Mouse (Mus musculus): ENCODE results near the gene Ncaph. TPM values are rescaled to one million over a fixed set of nuclear protein-coding genes. Genes with fewer than 3 reads are reported as not detected.
A peak's percentile ranks its signal among the peaks of the same experiment; 100 is the strongest.
"Not testable (repeated sequence)": the region's sequence is repeated elsewhere in the genome, so short reads cannot be mapped to it uniquely, and the experiment has no call there.

Ncaph gene
- polyA plus RNA-seq, 1 experiment from 2014 or later, result 73.6 TPM

GRCm38 (mm10) chr2:127079881-127080590, 53.7 kb downstream of the Ncaph start:
- WGBS, result 87% methylated on average over 11 of the region's 11 CpGs
- Histone ChIP-seq H3K4me3 (replicated peaks) (no peak overlapping the region), H3K27ac (no peak overlapping the region), H3K9me3 (no peaks in the 10 kb centered on the region), H3K4me1 (replicated peaks) (no peaks in the 10 kb centered on the region), H3K4me2 (replicated peaks) (no peak overlapping the region), H3K9ac (no peak overlapping the region), H3K36me3 (0 out of 2 replicates have a peak, but pooled peaks cover 5% of the 10 kb centered on the region), H3K27me3 (replicated peaks) (no peaks in the 10 kb centered on the region)
- no peak for ATAC-seq

- not testable (repeated sequence) for H3K4me2 ChIP-seq (replicated peaks); H3K27ac ChIP-seq; H3K4me1 ChIP-seq (replicated peaks); ATAC-seq; H3K36me3 ChIP-seq; H3K9ac ChIP-seq; H3K27me3 ChIP-seq (replicated peaks); H3K4me3 ChIP-seq (replicated peaks); H3K9me3 ChIP-seq
- WGBS, result 52% methylated on average over 2 of the region's 2 CpGs
Observed at GRCm38 (mm10) chr2:127079066-127079465, 54.7 kb downstream of the Ncaph start.

- 69% methylated on average over 9 of the region's 9 CpGs for WGBS
- Histone ChIP-seq H3K27ac (no peak overlapping the region), H3K4me1 (replicated peaks) (no peaks in the 10 kb centered on the region), H3K9ac (no peak overlapping the region), H3K4me2 (replicated peaks) (no peak overlapping the region), H3K27me3 (replicated peaks) (no peaks in the 10 kb centered on the region), H3K9me3 (no peaks in the 10 kb centered on the region), H3K4me3 (replicated peaks) (no peak overlapping the region), H3K36me3 (0 out of 2 replicates have a peak, but pooled peaks cover 5% of the 10 kb centered on the region)
- ATAC-seq, result no peak
Observed at GRCm38 (mm10) chr2:127077611-127078010, 56.1 kb downstream of the Ncaph start.

GRCm38 (mm10) chr2:127074116-127074515, 59.6 kb downstream of the Ncaph start:
- Histone ChIP-seq H3K27ac (no peak overlapping the region), H3K4me3 (replicated peaks) (no peak overlapping the region), H3K4me1 (replicated peaks) (0 out of 2 replicates have a peak, but pooled peaks cover 5% of the 10 kb centered on the region), H3K4me2 (replicated peaks) (no peak overlapping the region), H3K36me3 (no peaks in the 10 kb centered on the region), H3K9ac (no peak overlapping the region), H3K27me3 (replicated peaks) (no peaks in the 10 kb centered on the region), H3K9me3 (no peaks in the 10 kb centered on the region)
- WGBS, result 95% methylated on average over 2 of the region's 2 CpGs
- ATAC-seq, result no peak

GRCm38 (mm10) chr2:127070879-127071278, 62.9 kb downstream of the Ncaph start:
- Histone ChIP-seq H3K27ac (peak overlapping the region; percentile 70; the same call in 1 of the 2 replicates), H3K27me3 (replicated peaks) (no peaks in the 10 kb centered on the region), H3K36me3 (no peaks in the 10 kb centered on the region; the same call in 1 of the 2 replicates), H3K4me3 (replicated peaks) (peak overlapping the region; percentile 78), H3K9ac (peak overlapping the region; percentile 77), H3K4me1 (replicated peaks) (0 out of 2 replicates have a peak, but pooled peaks cover 5% of the 10 kb centered on the region), H3K9me3 (no peaks in the 10 kb centered on the region), H3K4me2 (replicated peaks) (peak overlapping the region; percentile 69)
- ATAC-seq, result peak; percentile 73
- 10% methylated on average over 9 of the region's 9 CpGs for WGBS

GRCm38 (mm10) chr2:127070435-127070841, 63.3 kb downstream of the Ncaph start, which contains the start of gene Blvra:
Gene Blvra, plus strand, starts transcription at chr2:127070665.
- peak within 1 kb of the TSS; percentile 77 for H3K9ac ChIP-seq
- no peaks in the 10 kb centered on the region for H3K9me3 ChIP-seq
- H3K36me3 ChIP-seq, result no peaks in the 10 kb centered on the region; the same call in 1 of the 2 replicates
- WGBS, result under 1% methylated on average over 31 of the region's 32 CpGs
- H3K4me1 ChIP-seq (replicated peaks), result 0 out of 2 replicates have a peak, but pooled peaks cover 5% of the 10 kb centered on the region
- H3K27me3 ChIP-seq (replicated peaks), result no peaks in the 10 kb centered on the region
- H3K4me3 ChIP-seq (replicated peaks), result peak within 1 kb of the TSS; percentile 78
- H3K4me2 ChIP-seq (replicated peaks), result peak within 1 kb of the TSS; percentile 69
- H3K27ac ChIP-seq, result peak within 1 kb of the TSS; percentile 70
- peak; percentile 100 for ATAC-seq

- Histone ChIP-seq H3K4me3 (replicated peaks) (peak overlapping the region; percentile 78), H3K27me3 (replicated peaks) (no peaks in the 10 kb centered on the region), H3K27ac (peak overlapping the region; percentile 51; the same call in 1 of the 2 replicates), H3K9ac (peak overlapping the region; percentile 22), H3K4me1 (replicated peaks) (0 out of 2 replicates have a peak, but pooled peaks cover 5% of the 10 kb centered on the region), H3K4me2 (replicated peaks) (peak overlapping the region; percentile 69), H3K9me3 (no peaks in the 10 kb centered on the region), H3K36me3 (no peaks in the 10 kb centered on the region; the same call in 1 of the 2 replicates)
- peak; percentile 50; the same call in 1 of the 2 replicates for ATAC-seq
- WGBS, result 17% methylated on average over 11 of the region's 11 CpGs
Observed at GRCm38 (mm10) chr2:127069781-127070434, 63.8 kb downstream of the Ncaph start.

- Histone ChIP-seq H3K27ac (no peak overlapping the region), H3K36me3 (no peaks in the 10 kb centered on the region; the same call in 1 of the 2 replicates), H3K4me1 (replicated peaks) (0 out of 2 replicates have a peak, but pooled peaks cover 5% of the 10 kb centered on the region), H3K4me3 (replicated peaks) (no peak overlapping the region), H3K4me2 (replicated peaks) (no peak overlapping the region), H3K9ac (no peak overlapping the region), H3K27me3 (replicated peaks) (no peaks in the 10 kb centered on the region), H3K9me3 (no peaks in the 10 kb centered on the region)
- 80% methylated on average over 7 of the region's 7 CpGs for WGBS
- ATAC-seq, result no peak
Observed at GRCm38 (mm10) chr2:127068806-127069205, 64.9 kb downstream of the Ncaph start.

- Histone ChIP-seq H3K36me3 (peaks cover 12% of the 10 kb centered on the region; the same call in 1 of the 2 replicates), H3K9me3 (no peaks in the 10 kb centered on the region), H3K4me3 (replicated peaks) (no peak overlapping the region), H3K4me2 (replicated peaks) (no peak overlapping the region), H3K4me1 (replicated peaks) (no peaks in the 10 kb centered on the region), H3K27ac (no peak overlapping the region), H3K9ac (no peak overlapping the region), H3K27me3 (replicated peaks) (no peaks in the 10 kb centered on the region)
- 90% methylated on average over 9 of the region's 9 CpGs for WGBS
- ATAC-seq, result no peak
Observed at GRCm38 (mm10) chr2:127061471-127061870, 72.3 kb downstream of the Ncaph start.

Other genes with a start within 250 kb of the Ncaph start
- gene Sppl2a, start 200.7 kb downstream of the Ncaph start, polyA plus RNA-seq (2015; fragmentation: Nextera tagmentation; extraction: Ambion mirVana), result 53.4 and 53.7 TPM in 2 replicates
- 7.7 and 8.0 TPM in 2 replicates for gene Ap4e1, start 125.2 kb downstream of the Ncaph start, polyA plus RNA-seq (2015; fragmentation: Nextera tagmentation; extraction: Ambion mirVana)
- gene Blvra, start 63.3 kb downstream of the Ncaph start, polyA plus RNA-seq (2015; fragmentation: Nextera tagmentation; extraction: Ambion mirVana), result 63.2 and 63.8 TPM in 2 replicates
- gene Itpripl1, start 9.5 kb upstream of the Ncaph start, polyA plus RNA-seq (2015; fragmentation: Nextera tagmentation; extraction: Ambion mirVana), result 25.2 and 27.1 TPM in 2 replicates
- 1.8 and 2.0 TPM in 2 replicates for gene 1810024B03Rik, start 74.3 kb upstream of the Ncaph start, polyA plus RNA-seq (2015; fragmentation: Nextera tagmentation; extraction: Ambion mirVana)
- gene Snrnp200, start 74.4 kb upstream of the Ncaph start, polyA plus RNA-seq (2015; fragmentation: Nextera tagmentation; extraction: Ambion mirVana), result 42.2 and 45.2 TPM in 2 replicates
- gene Ciao1, start 113.9 kb upstream of the Ncaph start, polyA plus RNA-seq (2015; fragmentation: Nextera tagmentation; extraction: Ambion mirVana), result 60.2 and 60.9 TPM in 2 replicates
- 28.3 and 28.5 TPM in 2 replicates for gene Tmem127, start 114.0 kb upstream of the Ncaph start, polyA plus RNA-seq (2015; fragmentation: Nextera tagmentation; extraction: Ambion mirVana)
- gene Stard7, start 136.3 kb upstream of the Ncaph start, polyA plus RNA-seq (2015; fragmentation: Nextera tagmentation; extraction: Ambion mirVana), result 89.1 and 89.5 TPM in 2 replicates
- gene Dusp2, start 202.2 kb upstream of the Ncaph start, polyA plus RNA-seq (2015; fragmentation: Nextera tagmentation; extraction: Ambion mirVana), result 4.5 and 5.2 TPM in 2 replicates
- gene Astl, start 204.7 kb upstream of the Ncaph start, polyA plus RNA-seq (2015; fragmentation: Nextera tagmentation; extraction: Ambion mirVana), result not detected in 2 replicates
- 1.3 and 1.7 TPM in 2 replicates for gene Adra2b, start 229.3 kb upstream of the Ncaph start, polyA plus RNA-seq (2015; fragmentation: Nextera tagmentation; extraction: Ambion mirVana)